Mouse (Mus musculus) myocyte (in vitro differentiated cells): ENCODE measurements around the gene Kank1.

Experiments used
- MAX ChIP-seq: IDR thresholded peaks from one replicate; pipeline ENCODE4 v1.6.1; 2011; ENCODE audit warnings: low read depth, mild to moderate bottlenecking, control low read depth
- MYOD1 ChIP-seq, 3 experiments: IDR thresholded peaks; one replicate each; pipeline ENCODE4 v1.6.1; 2011; ENCODE audit warnings: control low read depth in 2 of 3, low read depth in 2 of 3, mild to moderate bottlenecking in 2 of 3, moderate library complexity in 1 of 3; ENCODE audit not compliant: insufficient read length in 2 of 3, control insufficient read depth in 1 of 3
- POLR2A ChIP-seq: IDR thresholded peaks from one replicate; pipeline ENCODE4 v1.6.1; 2011; ENCODE audit warnings: low read depth, mild to moderate bottlenecking, control low read depth, moderate library complexity; ENCODE audit not compliant: insufficient read length
- POLR2AphosphoS2 ChIP-seq: IDR thresholded peaks from one replicate; pipeline ENCODE4 v1.6.1; 2011; ENCODE audit warnings: low read depth, control low read depth; ENCODE audit not compliant: insufficient read length
- SRF ChIP-seq: IDR thresholded peaks from one replicate; pipeline ENCODE4 v1.6.1; 2011; ENCODE audit warnings: low read depth; ENCODE audit not compliant: control insufficient read depth, insufficient read length
- TCF3 ChIP-seq: IDR thresholded peaks from one replicate; pipeline ENCODE4 v1.6.1; 2011; ENCODE audit warnings: low read depth, control low read depth; ENCODE audit not compliant: insufficient read length
- USF1 ChIP-seq: IDR thresholded peaks from one replicate; pipeline ENCODE4 v1.6.1; 2011; ENCODE audit warnings: low read depth, mild to moderate bottlenecking, control low read depth, moderate library complexity

- TF ChIP-seq POLR2A (no peak), MYOD1 (IDR thresholded peaks at IDR 0.05; ENCODE audit: control insufficient read depth in 1 of 3, insufficient read length in 2 of 3, low read depth in 2 of 3) (no peak), MAX (no peak), SRF (no peak), TCF3 (no peak), USF1 (no peak), POLR2AphosphoS2 (no peak)
These were observed 43.0 kb upstream of the Kank1 start for GRCm38 (mm10) chr19:25193751-25194150.
